Mouse (Mus musculus) gonadal fat pad, adult 2 months (tissue): ENCODE measurements around the gene Npas2. TPM values are rescaled to one million over a fixed set of nuclear protein-coding genes. Genes with fewer than 3 reads are reported as not detected.

Source experiments
- DNase-seq: peaks from one replicate; pipeline ENCODE4 v3.0.0-alpha.2; 2012; ENCODE audit warnings: low read depth
- polyA plus RNA-seq: library from polyadenylated mRNA; depleted of rRNA; stranded (reverse); fragments of >200 nt; gene quantifications from 2 replicates; pipeline ENCODE4 v1.2.3, GENCODE M21; 2012; rRNA removed

Npas2 gene
- polyA plus RNA-seq, result 3.6 and 3.7 TPM in 2 replicates

DNA sequence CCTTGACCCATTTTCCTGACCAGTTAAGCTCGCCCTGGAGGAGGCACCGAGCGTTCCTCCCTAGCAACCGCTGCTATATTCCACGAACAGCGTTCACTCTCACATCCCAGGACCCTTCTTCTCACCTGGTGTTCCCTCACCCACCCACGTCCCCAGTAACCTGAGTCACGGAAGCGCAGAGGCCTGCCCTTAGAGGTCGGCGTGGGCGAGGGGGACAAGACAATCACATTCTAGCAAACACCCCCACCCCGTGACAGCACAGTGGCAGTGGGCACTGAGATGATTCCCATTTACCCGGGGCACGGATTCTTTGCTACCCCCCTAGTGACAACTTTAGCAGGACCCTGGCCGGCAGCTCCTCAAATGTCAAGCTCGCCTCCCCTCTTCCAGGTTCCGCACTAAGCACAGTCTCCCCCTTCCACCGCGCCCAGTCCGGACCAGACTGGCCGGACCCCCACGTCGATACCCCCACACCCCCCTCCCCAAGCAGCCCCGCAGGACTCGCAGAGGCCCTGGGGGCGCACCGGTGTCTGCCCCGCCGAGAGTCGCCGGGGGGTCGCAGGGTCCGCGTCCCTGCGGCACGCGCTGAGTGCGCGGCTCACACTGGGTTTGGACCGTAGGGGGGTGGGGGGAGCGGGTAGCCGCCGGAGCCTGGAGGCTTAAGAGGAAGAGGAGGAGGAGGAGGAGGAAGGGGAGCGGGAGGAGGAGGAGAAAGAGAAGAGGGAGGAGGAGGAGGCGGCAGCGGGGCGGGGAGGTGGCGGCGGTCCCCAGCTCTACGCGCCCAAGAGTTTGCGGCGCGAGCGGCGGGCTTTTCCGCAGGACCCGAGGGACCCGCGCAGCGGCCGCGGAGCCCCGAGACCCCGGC lies at the start of gene Npas2:
Gene Npas2 (plus strand): TSS at position 735 of the 865 bp plus-strand sequence.
- no peak for DNase-seq

DNA sequence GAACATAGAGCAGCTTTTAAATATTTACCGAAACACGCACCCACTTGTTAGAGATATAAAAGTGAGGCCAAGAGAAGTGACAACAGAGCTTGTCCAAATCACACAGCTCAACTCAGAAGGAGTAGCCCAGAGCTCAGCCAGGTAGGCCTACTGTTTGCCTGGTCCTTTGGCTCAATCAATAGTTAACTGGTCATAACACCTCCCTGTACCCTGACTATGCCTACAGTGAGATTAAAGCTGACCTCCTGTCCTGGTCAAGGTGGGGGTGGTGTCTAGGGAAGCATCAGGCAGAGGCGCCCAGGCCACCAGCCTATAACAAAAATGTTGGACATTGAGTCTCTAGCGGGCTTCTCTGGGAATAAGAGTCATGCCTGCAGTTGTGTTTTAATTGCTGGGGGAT lies 36.8 kb upstream of the Npas2 start:
- DNase-seq, result no peak

DNA sequence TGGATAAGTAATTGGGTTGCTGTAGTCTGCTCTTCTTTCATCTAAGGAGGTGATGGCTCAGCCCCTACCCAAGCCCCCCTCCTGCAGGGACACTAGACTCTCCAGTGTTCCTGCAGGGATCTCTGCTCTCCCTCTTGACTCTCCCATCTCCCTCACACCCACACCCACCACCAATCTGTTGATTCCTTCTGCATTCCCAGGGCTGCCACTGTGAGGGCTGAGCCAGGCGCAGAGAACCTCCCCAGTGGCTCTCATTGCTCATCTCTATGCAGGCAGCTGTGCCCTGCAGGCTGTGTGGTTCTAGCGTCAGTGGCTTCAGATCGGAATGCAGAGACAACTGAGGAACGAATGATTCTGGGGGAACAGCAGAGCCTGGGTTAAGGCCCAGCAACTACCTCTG lies 33.4 kb upstream of the Npas2 start:
- no peak for DNase-seq

DNA sequence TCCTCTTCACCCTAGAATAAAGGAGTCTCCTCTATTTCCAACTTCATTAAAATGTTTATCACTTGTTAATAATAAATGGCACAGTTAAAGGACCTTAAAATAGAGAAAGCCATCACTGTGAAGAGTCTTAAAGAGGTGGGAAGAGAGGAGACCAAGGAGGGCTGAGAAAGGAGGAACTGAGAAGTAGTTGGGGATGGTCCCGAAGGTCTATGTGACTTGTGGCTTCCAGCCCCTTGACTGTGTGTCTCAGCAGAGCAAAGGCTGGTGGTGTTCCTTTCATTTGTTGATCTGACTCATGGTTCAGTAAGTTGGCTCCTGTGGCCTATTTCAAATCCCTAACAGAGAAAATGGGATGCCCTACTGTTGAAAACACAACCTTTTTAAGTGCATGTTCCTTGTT lies 30.5 kb upstream of the Npas2 start:
- DNase-seq, result no peak

DNA sequence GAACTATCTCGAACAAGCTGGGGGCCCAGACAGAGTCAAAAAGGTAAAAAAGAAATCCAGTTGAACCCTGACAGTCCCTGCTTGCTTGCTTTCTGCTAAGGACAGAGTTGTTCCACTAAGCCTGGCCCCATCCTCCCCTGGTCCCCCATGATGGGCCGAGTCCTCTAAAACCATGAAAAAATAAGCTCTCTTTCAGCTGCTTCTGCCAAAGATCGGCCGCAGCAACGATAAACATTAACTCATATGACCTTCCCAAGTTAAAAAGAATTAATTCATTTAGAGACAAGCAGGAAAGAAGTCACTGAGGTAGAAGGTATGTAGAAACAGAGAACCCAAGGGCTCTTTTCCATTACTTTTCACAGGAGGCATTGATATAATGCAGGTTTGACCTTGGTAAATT lies 16.8 kb upstream of the Npas2 start:
- no peak for DNase-seq

DNA sequence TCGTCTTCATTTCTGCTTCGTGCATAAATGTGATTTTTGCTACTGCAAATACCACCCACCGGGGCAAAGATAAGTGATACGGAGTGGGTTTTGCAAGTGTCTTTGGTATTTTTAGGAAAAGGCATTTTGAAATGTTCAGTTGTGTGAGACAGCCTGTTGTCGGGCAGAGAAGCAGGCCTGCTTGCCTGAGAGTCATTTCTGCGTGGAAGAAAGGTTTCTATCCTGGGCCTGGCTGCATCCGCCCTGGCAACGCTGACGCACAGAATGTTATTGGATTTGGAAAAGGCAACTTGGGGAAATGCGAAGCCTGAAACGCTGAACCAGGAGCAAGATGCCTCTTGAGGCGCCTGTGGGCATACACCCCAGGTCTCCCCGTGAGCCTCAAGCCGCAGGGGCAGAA lies 16.3 kb upstream of the Npas2 start:
- no peak for DNase-seq

DNA sequence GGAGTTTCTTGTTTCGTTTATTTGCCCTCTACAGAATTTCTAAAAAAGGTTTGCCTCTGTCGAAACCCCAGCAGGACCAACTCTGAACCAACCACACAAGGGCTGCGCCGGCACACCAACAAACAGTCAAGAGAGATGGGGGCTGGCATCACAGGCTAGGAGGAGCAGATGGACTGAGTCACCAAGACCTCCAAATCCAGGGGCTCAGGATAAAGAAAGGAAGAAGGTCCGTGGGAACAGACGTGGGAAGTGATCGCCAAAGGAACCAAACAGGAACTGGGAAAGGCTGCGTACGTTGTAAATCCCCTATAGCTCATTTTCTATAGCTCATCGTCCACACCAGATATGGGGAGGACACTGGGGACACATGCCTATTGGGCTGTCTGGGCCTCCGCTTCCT lies 13.7 kb upstream of the Npas2 start:
- DNase-seq, result no peak

DNA sequence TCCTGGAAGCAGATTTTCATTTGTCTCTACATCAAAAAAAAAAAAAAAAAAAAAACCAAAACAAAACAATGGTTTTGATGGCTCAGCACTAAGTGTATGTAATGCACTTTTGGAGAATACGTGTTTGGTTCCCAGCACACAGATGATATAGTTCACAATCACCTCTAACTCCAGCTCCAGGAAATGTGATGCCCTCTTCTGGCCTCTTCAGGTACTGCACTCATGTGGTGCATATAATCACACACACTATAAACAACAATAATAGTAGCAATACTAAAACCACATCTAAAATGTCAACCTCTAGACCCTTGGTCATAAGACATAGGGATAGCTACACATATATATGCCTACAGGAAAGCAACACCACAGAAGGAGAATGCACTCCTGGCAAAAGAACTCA lies 13.0 kb upstream of the Npas2 start:
- DNase-seq, result no peak

DNA sequence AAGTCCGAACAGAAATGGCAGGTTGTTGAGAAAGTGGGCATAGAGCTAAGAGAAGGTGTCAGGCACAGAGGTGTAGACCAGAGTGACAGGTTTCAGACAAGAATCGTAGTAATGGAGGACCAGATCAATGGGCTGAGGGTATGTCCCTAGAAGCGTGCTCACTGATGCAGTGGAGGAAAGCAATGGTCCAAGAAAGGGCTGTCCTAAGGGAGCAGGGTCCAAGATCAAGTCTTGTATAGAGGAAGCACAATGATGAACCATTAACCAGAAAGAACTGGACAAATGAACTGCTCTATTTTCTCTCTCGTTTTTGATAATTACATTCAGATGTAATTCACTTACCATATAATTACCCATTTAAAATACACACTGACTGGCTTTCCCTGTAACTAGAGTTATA lies 11.6 kb upstream of the Npas2 start:
- DNase-seq, result no peak

DNA sequence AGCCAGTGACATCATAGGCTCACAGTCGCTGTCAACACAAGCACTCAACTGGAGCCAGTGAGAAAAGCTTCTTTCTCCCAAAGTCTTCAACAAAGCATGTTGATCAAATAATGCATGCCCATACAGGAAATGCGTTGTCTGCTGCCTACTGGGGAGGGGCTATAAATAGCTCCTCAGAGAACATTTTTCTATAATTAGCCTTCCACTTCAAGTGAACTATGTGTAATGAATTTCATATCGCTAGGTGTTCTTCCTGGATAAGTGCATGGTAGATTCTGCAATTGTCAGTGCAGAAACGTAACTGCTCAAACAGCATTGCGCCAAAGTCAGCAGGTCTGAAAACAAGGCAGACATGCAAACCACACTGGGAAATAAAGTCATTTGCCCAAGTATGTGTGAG lies 7.7 kb upstream of the Npas2 start:
- DNase-seq, result no peak

DNA sequence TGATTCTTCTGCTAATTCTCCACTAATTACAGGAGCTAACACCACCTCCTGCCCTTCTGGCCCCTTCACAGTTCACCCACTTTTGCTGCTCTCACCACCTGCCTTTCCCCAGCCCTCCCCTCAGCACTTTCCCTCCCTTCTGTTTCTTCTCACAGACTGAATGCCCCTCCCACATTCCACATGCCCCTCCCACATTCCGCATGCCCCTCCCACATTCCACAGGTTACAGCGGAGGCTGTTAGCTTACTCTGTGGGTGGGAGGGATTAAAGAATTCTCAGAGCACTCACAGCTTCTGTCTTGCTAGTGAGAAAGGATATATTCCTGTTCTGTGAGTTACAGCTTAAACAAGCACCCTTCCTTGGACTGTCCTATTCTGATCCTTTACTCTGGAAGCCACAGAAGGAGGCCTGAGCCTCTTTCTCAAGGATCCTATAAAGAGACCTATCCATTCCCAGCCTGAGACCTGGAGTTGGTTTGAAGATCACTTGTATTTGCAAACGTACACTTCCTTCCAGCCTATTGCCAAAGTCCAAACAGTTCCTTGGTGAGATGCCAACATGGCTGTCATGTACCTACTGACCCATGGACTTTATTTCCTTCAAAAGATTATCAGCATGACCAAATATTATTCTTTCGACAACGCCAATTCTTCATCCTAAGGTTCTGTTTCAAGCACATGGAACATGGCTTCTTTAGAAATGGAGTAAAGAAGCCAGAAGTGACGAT lies 6.7 kb upstream of the Npas2 start:
- DNase-seq, result no peak

DNA sequence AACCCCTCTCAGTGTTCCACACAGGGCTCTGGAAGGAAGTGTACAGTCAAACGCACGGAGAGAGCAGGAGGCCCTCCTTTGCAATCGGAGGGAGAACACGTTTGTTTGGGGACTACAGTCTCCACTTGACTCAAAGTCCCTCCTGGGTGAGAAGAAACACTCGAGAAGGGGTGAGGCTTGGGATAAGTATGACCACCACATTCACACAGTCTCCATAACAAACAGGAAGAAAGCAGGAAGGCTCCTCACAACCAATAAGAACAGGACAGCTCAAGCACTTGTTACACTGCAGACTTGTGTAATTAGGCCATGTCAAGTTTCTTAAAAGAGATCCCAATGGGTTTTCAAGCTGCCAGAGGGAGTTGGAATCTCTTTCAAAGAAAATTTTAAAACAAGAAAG lies 2.4 kb upstream of the Npas2 start:
- no peak for DNase-seq

DNA sequence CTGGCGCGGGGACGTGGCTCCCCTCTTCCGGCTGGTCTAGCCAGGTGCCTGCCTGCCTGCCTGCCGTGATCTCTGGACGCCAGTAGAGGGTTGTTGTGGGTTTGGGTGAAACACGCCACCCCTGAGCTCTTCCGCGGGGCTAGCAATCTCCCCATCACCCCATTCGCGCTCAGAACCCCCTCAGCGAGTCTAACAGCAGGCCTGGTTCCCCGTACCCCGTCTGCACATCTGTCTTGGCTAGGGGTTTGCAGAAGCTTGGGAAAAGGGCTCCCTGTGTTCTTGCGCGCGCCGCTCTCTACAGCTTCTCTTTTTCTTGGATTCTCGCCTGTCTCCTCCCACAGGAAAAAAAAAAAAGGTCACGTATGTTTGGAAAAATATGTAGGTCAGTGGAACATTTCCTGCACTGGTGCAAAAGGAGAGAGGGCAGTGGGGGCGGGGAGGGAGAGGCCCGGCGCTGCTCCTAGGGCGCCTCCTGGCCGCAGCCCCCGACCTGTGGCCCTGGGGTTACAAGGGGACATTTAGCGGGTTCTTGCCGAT lies 1.0 kb upstream of the Npas2 start:
- DNase-seq, result peak; percentile 86

DNA sequence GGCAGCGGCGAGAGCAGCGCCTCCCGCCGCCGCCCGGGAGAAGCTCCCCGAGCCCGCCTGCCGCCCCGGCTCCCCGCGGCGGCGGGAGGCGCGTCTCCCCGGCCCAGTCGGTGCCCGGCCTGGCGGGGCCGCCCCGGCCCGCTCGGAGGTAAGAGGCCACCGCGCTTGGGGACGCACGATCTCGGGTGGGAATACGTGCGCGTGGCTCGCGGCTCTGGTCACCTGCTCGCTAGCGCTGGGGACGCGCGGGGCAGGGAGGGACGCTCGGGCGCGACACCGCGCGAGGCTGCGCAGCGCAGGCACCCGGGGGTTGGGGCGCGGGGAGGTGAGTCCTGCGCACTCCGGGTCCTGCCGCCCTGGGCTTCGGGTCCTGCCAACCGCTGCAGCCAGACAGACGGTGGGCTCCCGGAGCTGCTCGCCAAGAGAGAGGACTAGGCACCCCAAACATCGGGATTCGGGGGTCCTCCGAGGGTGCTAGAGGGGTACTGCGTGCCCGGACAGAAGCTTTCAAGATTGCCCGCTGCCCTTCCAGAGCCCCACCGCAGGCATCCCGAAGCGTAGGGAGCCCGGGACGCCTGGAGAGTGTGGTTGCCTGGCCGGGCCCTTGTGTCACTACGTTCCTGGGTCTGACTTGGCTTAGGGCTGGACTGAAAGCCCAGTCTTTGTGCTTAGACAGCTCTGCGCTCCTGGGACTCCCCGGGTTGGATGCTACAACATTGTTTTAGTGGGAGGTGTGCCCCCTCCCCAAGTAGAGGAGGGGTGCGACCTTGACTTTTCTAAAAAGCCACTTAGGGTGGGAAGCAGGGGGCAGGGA lies 538 bp downstream of the Npas2 start:
- no peak for DNase-seq

DNA sequence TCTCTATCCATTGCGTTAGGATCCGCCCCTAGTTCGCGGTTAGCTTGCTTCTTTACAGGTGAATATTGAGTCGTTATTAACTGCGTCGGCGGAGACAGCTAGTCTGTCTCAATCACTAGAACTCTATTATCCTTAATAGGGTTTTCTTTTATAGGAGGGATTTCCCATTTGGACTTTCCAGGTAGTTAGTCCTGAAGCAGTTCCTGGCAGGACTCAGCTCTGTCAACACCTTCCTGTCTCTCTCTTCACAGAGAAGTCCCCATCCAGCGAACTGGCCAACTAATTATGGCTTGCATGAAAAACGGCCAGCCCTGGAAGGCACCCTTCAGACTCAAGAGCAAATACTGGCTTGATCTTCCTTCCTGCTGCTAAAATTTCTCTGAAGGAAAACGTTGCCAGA lies 1.4 kb downstream of the Npas2 start:
- DNase-seq, result no peak

DNA sequence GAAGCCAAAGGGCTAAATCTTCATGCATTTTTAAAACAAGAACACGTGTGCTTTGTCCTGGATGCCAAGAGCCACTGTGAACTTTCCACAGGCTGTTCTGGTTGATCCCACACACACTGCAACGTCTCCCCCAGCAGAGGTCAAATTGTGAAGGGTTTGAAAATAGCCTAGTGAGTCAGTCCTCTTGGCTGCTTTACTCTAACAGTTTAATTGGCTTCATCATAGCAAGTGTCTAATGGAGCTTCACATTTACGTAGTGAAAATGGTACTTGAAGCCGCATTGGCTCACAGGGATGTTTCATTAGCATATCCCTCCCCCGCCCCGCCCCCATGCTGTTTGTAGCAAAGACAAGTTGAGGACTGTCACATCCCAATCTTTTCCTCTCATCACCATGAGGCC lies 2.6 kb downstream of the Npas2 start:
- no peak for DNase-seq

DNA sequence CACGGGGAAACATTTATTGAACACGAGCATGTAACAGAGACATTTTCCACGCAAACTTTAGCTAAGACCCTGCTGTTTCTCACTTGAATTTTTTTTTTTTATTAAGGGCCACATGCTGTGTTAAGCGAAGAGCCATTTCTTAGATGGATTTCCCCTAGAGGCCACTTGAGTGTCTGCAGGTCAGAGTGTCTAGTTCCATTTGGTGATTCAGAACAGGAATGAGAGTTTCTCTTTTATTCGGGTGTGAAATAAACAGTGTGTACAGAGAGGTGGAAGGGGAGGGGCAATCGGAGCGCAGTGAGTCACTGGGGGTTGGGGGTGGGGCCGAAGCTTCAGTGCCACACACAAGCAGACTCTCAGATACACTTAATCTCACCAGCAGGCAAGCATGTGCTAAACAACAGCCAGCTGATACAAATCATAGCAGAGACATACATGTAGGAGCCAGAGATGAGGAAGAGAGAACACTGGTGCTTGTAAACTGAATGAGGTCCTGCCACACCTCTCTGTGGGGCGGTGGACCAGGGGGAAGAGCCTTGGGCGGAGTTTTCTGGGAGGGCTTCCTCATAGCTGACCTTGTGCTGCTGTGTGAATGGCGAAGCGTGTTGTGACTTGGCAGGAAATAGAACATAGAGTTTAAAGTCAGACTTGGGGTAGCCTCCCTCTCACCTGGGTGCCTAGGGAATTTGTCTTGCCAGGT lies 3.3 kb downstream of the Npas2 start:
- DNase-seq, result no peak

DNA sequence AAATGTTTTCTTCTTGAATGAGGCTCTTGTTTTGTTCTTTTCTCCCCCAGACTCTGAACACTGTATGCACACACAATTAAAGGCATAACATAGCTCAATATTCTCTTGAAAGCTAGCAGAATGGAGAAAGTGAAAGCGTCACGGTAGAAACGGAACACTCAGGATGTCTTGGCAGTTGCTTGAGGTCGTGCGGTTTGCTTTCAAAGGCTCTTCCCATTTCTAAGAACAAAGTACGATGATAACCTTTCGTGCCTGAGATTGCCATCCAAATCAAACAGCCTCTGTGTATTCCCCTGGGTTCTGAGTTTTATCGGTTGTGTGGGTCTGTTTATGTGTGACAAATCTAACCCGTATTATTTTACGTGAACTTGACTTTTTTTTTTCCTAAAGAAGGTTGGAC lies 11.5 kb downstream of the Npas2 start:
- DNase-seq, result no peak

DNA sequence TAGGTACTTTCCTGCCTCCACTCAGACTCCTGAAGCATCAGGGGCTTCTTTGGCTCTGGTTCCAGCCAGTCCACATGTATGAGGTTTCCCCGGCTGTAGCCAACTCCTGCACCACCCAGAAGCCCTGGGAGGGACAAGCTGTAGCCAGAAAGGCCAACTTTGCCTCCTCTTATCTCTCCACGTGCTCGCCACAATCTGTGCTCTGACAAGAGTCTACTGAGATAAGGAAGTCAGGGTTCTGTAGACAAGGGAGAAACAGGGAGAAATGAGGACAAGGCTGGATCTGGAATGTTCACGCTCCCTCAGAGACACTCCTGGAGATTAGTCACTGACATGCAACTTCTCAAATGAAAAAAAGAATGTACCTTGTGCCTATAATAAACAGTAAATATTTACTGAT lies 12.2 kb downstream of the Npas2 start:
- no peak for DNase-seq

DNA sequence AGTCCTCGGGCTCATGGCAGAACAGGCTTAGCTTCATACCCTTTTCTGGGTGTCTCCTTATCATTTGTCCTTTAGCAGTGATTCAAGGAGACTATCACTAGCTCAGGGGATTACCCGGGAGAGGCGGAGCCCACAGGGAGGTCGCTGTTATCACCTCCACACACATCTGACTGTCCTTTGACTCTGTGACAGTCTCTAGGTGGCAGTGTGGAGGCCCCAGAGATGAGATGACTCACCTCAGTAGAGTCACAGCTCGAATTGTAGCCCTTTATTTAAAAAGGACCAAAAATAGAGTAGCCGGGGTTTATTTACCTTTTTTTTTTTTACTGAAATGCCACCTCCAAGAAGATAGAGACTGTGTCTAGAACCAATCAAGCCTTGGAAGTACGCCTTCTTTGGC lies 13.4 kb downstream of the Npas2 start:
- DNase-seq, result no peak

DNA sequence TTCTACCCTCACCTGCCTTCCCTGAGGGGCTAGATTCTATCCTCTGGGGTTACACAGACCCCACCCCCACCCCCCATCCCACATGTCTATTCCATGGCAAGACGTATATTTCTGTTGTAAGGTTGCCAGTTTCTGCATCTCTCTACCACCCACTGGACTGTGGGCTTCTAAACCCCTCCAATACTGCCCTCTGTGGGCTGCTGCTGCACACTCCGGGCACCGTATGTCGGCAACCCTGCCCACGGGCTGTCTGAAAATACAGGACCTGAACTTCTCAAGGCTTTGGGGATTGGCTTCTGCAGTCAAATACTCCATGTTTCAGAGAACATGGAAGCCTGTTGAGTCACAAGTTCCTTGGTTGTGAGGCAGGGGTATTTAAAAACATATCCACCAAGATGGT lies 17.4 kb downstream of the Npas2 start:
- no peak for DNase-seq

DNA sequence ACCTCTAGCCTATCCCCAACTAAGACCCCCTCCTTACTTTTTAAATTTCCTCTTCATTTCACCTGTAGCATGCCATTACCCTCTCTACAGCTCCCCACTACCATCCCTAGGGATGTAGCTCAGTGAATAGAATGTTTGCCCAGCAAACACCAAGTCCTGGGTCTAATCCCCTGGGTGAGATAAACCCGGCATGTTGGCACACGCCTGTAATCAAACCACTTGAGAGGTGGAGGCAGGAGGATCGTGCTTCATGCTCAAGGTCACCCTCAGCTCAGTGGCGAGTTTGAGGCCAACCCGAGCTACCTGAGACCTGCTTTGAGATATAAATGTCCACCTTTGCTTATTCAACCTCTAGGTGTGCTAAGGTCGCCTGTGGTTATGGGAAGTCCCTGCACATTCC lies 19.5 kb downstream of the Npas2 start:
- DNase-seq, result no peak
